Mouse (Mus musculus): Measurements from ENCODE around the gene Slirp. TPM values are rescaled to one million over a fixed set of nuclear protein-coding genes. Genes with fewer than 3 reads are reported as not detected.
"Not testable (repeated sequence)": the region's sequence is repeated elsewhere in the genome, so short reads cannot be mapped to it uniquely, and the experiment has no call there.

Slirp gene
- total RNA-seq, 2 experiments from 2014 or later: 148 to 166 TPM

- DNase-seq: no peak
Measured at GRCm38 (mm10) chr12:87428885-87429284, 14.8 kb upstream of the Slirp start.

GRCm38 (mm10) chr12:87442177-87443114 is 1.2 kb upstream of the Slirp start:
- no peak for DNase-seq

GRCm38 (mm10) chr12:87443115-87443699 is 489 bp upstream of the Slirp start:
- no peak for DNase-seq

- DNase-seq: no peak
Measured at GRCm38 (mm10) chr12:87444211-87444610, 515 bp downstream of the Slirp start.

- DNase-seq: no peak
Measured at GRCm38 (mm10) chr12:87449456-87449855, 5.8 kb downstream of the Slirp start.

- no peak for DNase-seq
Measured at GRCm38 (mm10) chr12:87464678-87465297, 21.1 kb downstream of the Slirp start.

GRCm38 (mm10) chr12:87470263-87471136 is 26.8 kb downstream of the Slirp start:
- no peak for DNase-seq

GRCm38 (mm10) chr12:87471421-87471963 is 27.8 kb downstream of the Slirp start:
- DNase-seq: no peak

- peak; percentile 96 to 97 for DNase-seq
Measured at GRCm38 (mm10) chr12:87471964-87472786, 28.5 kb downstream of the Slirp start, which contains the start of gene Snw1. Gene Snw1 (minus strand): TSS chr12:87472274.

GRCm38 (mm10) chr12:87474756-87475155 is 31.1 kb downstream of the Slirp start:
- no peak for DNase-seq

GRCm38 (mm10) chr12:87482482-87482881 is 38.8 kb downstream of the Slirp start:
- DNase-seq: not testable (repeated sequence)

- DNase-seq: not testable (repeated sequence)
Measured at GRCm38 (mm10) chr12:87488683-87489082, 45.0 kb downstream of the Slirp start.

GRCm38 (mm10) chr12:87494421-87494820 is 50.7 kb downstream of the Slirp start, which contains the start of gene Gm5788:
Gene Gm5788 (plus strand): TSS chr12:87494721.
- DNase-seq: not testable (repeated sequence)

Small RNA genes lying within 50 kb of the gene (microRNA-seq; reads per million reads assigned to microRNA genes)
- 43.2 to 62.7 reads per million in 2 experiments for gene Mir3068

Other genes with a start within 250 kb of the Slirp start
- gene Samd15, start 244.2 kb upstream of the Slirp start, total RNA-seq (2021): under 1 TPM; 0.26 to 0.30 TPM
- 1 to 10 TPM; 6.4 to 6.7 TPM for gene Tmed8, start 243.4 kb upstream of the Slirp start, total RNA-seq (2021)
- under 1 TPM; 0.46 to 0.69 TPM for gene Noxred1, start 205.2 kb upstream of the Slirp start, total RNA-seq (2021)
- gene Vipas39, start 177.6 kb upstream of the Slirp start, total RNA-seq (2021): 10 to 100 TPM; 22.0 to 24.6 TPM
- 100 to 1,000 TPM; 155 to 174 TPM for gene Ahsa1, start 177.4 kb upstream of the Slirp start, total RNA-seq (2021)
- gene Ism2, start 144.2 kb upstream of the Slirp start, total RNA-seq (2021): not detected
- gene Sptlc2, start 55.5 kb upstream of the Slirp start, total RNA-seq (2021): 10 to 100 TPM; 21.1 to 24.1 TPM
- gene Alkbh1, start 121 bp downstream of the Slirp start, total RNA-seq (2021): 10 to 100 TPM in 1 of 2 experiments, 1 to 10 TPM in 1; 9.8 to 10.6 TPM
- 10 to 100 TPM; 43.2 to 46.5 TPM for gene Snw1, start 28.4 kb downstream of the Slirp start, total RNA-seq (2021)
- not detected for gene Gm5788, start 50.8 kb downstream of the Slirp start, total RNA-seq (2021)
- not detected for gene Gm8300, start 70.4 kb downstream of the Slirp start, total RNA-seq (2021)
- gene Oog1, start 158.8 kb downstream of the Slirp start, total RNA-seq (2021): not detected
- not detected for gene Gm4027, start 175.0 kb downstream of the Slirp start, total RNA-seq (2021)
- not detected for gene Gm16381, start 200.7 kb downstream of the Slirp start, total RNA-seq (2021)